Mouse (Mus musculus): ENCODE results near the gene Serinc2. TPM values are rescaled to one million over a fixed set of nuclear protein-coding genes. Genes with fewer than 3 reads are reported as not detected.
A peak's percentile ranks its signal among the peaks of the same experiment; 100 is the strongest.

The Serinc2 gene
- total and polyA plus RNA-seq, 2 experiments from 2014 or later, result 11.1 to 12.6 TPM

- Histone ChIP-seq H3K9ac (replicated peaks; ENCODE audit: low read length, poor library complexity, severe bottlenecking) (no peak overlapping the region), H3K27ac (ENCODE audit: low read depth, low read length) (no peak overlapping the region), H3K27me3 (ENCODE audit: insufficient read depth, low read length) (no peaks in the 10 kb centered on the region), H3K9me3 (ENCODE audit: low read length) (no peaks in the 10 kb centered on the region), H3K36me3 (ENCODE audit: insufficient read depth, low read length) (no peaks in the 10 kb centered on the region), H3K4me3 (ENCODE audit: low read depth, low read length) (no peak overlapping the region), H3K4me2 (ENCODE audit: low read depth, low read length, poor library complexity, severe bottlenecking) (no peak overlapping the region), H3K4me1 (ENCODE audit: insufficient read depth, low read length) (no peaks in the 10 kb centered on the region)
- WGBS, result 28% methylated on average over 24 of the region's 24 CpGs
- DNase-seq (ENCODE audit: low spot score) (peak; percentile 46), ATAC-seq (ENCODE audit: low FRiP score) (peak; percentile 56)
- TF ChIP-seq CTCF (IDR thresholded peaks at IDR 0.05), result peak; percentile 73
Observed at GRCm38 (mm10) chr4:130264698-130265349, 14.2 kb downstream of the Serinc2 start.

GRCm38 (mm10) chr4:130264131-130264530 is 14.9 kb downstream of the Serinc2 start:
- TF ChIP-seq CTCF (IDR thresholded peaks at IDR 0.05), result no peak
- no peak for DNase-seq (ENCODE audit: low spot score)
- H3K27ac ChIP-seq (ENCODE audit: low read depth, low read length), result no peak overlapping the region

GRCm38 (mm10) chr4:130260406-130260805 is 18.6 kb downstream of the Serinc2 start:
- no peak for DNase-seq (ENCODE audit: low spot score)
- TF ChIP-seq CTCF (IDR thresholded peaks at IDR 0.05), result peak; percentile 55
- 32% methylated on average over 5 of the region's 5 CpGs for WGBS
- no peaks in the 10 kb centered on the region for H3K4me1 ChIP-seq (ENCODE audit: insufficient read depth, low read length)
- no peaks in the 10 kb centered on the region for H3K9me3 ChIP-seq (ENCODE audit: low read length)
- ATAC-seq (ENCODE audit: low FRiP score), result no peak
- H3K4me2 ChIP-seq (ENCODE audit: low read depth, low read length, poor library complexity, severe bottlenecking), result no peak overlapping the region
- H3K27ac ChIP-seq (ENCODE audit: low read depth, low read length), result no peak overlapping the region
- no peaks in the 10 kb centered on the region for H3K27me3 ChIP-seq (ENCODE audit: insufficient read depth, low read length)
- no peaks in the 10 kb centered on the region for H3K36me3 ChIP-seq (ENCODE audit: insufficient read depth, low read length)
- H3K9ac ChIP-seq (replicated peaks; ENCODE audit: low read length, poor library complexity, severe bottlenecking), result no peak overlapping the region
- H3K4me3 ChIP-seq (ENCODE audit: low read depth, low read length), result no peak overlapping the region

More at GRCm38 (mm10) chr4:130264131-130264530, 14.9 kb downstream of the Serinc2 start:
- H3K4me1 ChIP-seq (ENCODE audit: insufficient read depth, low read length), result no peaks in the 10 kb centered on the region
- H3K4me3 ChIP-seq (ENCODE audit: low read depth, low read length), result no peak overlapping the region
- WGBS, result 16% methylated on average over 11 of the region's 11 CpGs
- no peak for ATAC-seq (ENCODE audit: low FRiP score)
- H3K9ac ChIP-seq (replicated peaks; ENCODE audit: low read length, poor library complexity, severe bottlenecking), result 0 out of 2 replicates have a peak overlapping the region, but pooled peaks have one; percentile 33
- no peak overlapping the region for H3K4me2 ChIP-seq (ENCODE audit: low read depth, low read length, poor library complexity, severe bottlenecking)
- no peaks in the 10 kb centered on the region for H3K36me3 ChIP-seq (ENCODE audit: insufficient read depth, low read length)
- no peaks in the 10 kb centered on the region for H3K9me3 ChIP-seq (ENCODE audit: low read length)
- H3K27me3 ChIP-seq (ENCODE audit: insufficient read depth, low read length), result no peaks in the 10 kb centered on the region

GRCm38 (mm10) chr4:130252441-130253157 is 26.4 kb downstream of the Serinc2 start:
- no peak overlapping the region for H3K9ac ChIP-seq (replicated peaks; ENCODE audit: low read length, poor library complexity, severe bottlenecking)
- no peak overlapping the region for H3K4me3 ChIP-seq (ENCODE audit: low read depth, low read length)
- TF ChIP-seq CTCF (IDR thresholded peaks at IDR 0.05), result no peak
- H3K27me3 ChIP-seq (ENCODE audit: insufficient read depth, low read length), result no peaks in the 10 kb centered on the region
- no peak overlapping the region for H3K4me2 ChIP-seq (ENCODE audit: low read depth, low read length, poor library complexity, severe bottlenecking)
- 72% methylated on average over 8 of the region's 8 CpGs for WGBS
- peaks cover 14% of the 10 kb centered on the region; the same call in 1 of the 2 replicates for H3K36me3 ChIP-seq (ENCODE audit: insufficient read depth, low read length)
- no peaks in the 10 kb centered on the region for H3K4me1 ChIP-seq (ENCODE audit: insufficient read depth, low read length)
- no peak overlapping the region for H3K27ac ChIP-seq (ENCODE audit: low read depth, low read length)
- ATAC-seq (ENCODE audit: low FRiP score) (no peak), DNase-seq (ENCODE audit: low spot score) (no peak)
- H3K9me3 ChIP-seq (ENCODE audit: low read length), result no peaks in the 10 kb centered on the region

GRCm38 (mm10) chr4:130251763-130252162 is 27.2 kb downstream of the Serinc2 start:
- no peaks in the 10 kb centered on the region for H3K4me1 ChIP-seq (ENCODE audit: insufficient read depth, low read length)
- H3K9ac ChIP-seq (replicated peaks; ENCODE audit: low read length, poor library complexity, severe bottlenecking), result no peak overlapping the region
- no peak overlapping the region for H3K4me2 ChIP-seq (ENCODE audit: low read depth, low read length, poor library complexity, severe bottlenecking)
- peaks cover 14% of the 10 kb centered on the region; the same call in 1 of the 2 replicates for H3K36me3 ChIP-seq (ENCODE audit: insufficient read depth, low read length)
- WGBS, result 48% methylated on average over 3 of the region's 3 CpGs
- DNase-seq (ENCODE audit: low spot score) (no peak), ATAC-seq (ENCODE audit: low FRiP score) (no peak)
- H3K27ac ChIP-seq (ENCODE audit: low read depth, low read length), result no peak overlapping the region
- H3K4me3 ChIP-seq (ENCODE audit: low read depth, low read length), result no peak overlapping the region
- H3K9me3 ChIP-seq (ENCODE audit: low read length), result no peaks in the 10 kb centered on the region
- TF ChIP-seq CTCF (IDR thresholded peaks at IDR 0.05), result no peak
- no peaks in the 10 kb centered on the region for H3K27me3 ChIP-seq (ENCODE audit: insufficient read depth, low read length)

- Histone ChIP-seq H3K36me3 (ENCODE audit: insufficient read depth, low read length) (peaks cover 14% of the 10 kb centered on the region; the same call in 1 of the 2 replicates), H3K4me3 (ENCODE audit: low read depth, low read length) (no peak overlapping the region), H3K27ac (ENCODE audit: low read depth, low read length) (no peak overlapping the region), H3K9me3 (ENCODE audit: low read length) (no peaks in the 10 kb centered on the region), H3K4me1 (ENCODE audit: insufficient read depth, low read length) (no peaks in the 10 kb centered on the region), H3K9ac (replicated peaks; ENCODE audit: low read length, poor library complexity, severe bottlenecking) (no peak overlapping the region), H3K4me2 (ENCODE audit: low read depth, low read length, poor library complexity, severe bottlenecking) (no peak overlapping the region), H3K27me3 (ENCODE audit: insufficient read depth, low read length) (no peaks in the 10 kb centered on the region)
- TF ChIP-seq CTCF (IDR thresholded peaks at IDR 0.05), result no peak
- ATAC-seq (ENCODE audit: low FRiP score), result no peak
- DNase-seq (ENCODE audit: low spot score), result no peak
- WGBS, result 52% methylated on average over 7 of the region's 7 CpGs
Observed at GRCm38 (mm10) chr4:130251172-130251705, 27.8 kb downstream of the Serinc2 start.

Data from midbrain, postnatal 0 days (tissue).